Mouse (Mus musculus) MEL (cell line): Measurements from ENCODE around the gene Bmp6. TPM values are rescaled to one million over a fixed set of nuclear protein-coding genes. Genes with fewer than 3 reads are reported as not detected.

Experiments used
- DNase-seq: peaks from one replicate; pipeline ENCODE4 v3.0.0; 2011; ENCODE audit warnings: low read depth, low spot score
- H3K27ac ChIP-seq: 2 replicates; pipeline ENCODE4 v1.5.1; 2012; ENCODE audit warnings: low read depth, mild to moderate bottlenecking, control low read depth, low read length, moderate library complexity; ENCODE audit not compliant: control insufficient read depth
- H3K27me3 ChIP-seq, 2 experiments: fragments of 150-350 bp in 1 of 2; sonication (generic) in 1 of 2; 2 replicates each; pipeline ENCODE4 v1.6.1; 2012; ENCODE audit warnings: low read length in 2 of 2, mild to moderate bottlenecking in 2 of 2, improper control_type of control experiment in 1 of 2, moderate library complexity in 1 of 2; ENCODE audit not compliant: insufficient read depth in 2 of 2, control insufficient read depth in 1 of 2
- H3K36me3 ChIP-seq, 2 experiments: 2 replicates each; pipeline ENCODE4 v1.6.1; 2012 to 2014; ENCODE audit warnings: low read length in 2 of 2, improper control_type of control experiment in 1 of 2, inconsistent platforms in 1 of 2, mild to moderate bottlenecking in 1 of 2; ENCODE audit not compliant: insufficient read depth in 2 of 2, control insufficient read depth in 1 of 2
- H3K4me1 ChIP-seq, 2 experiments: fragments of 150-350 bp in 1 of 2; sonication (generic) in 1 of 2; 2 replicates each; pipeline ENCODE4 v1.6.1; 2012; ENCODE audit warnings: low read length in 2 of 2, improper control_type of control experiment in 1 of 2, mild to moderate bottlenecking in 1 of 2; ENCODE audit not compliant: insufficient read depth in 2 of 2, control insufficient read depth in 1 of 2
- H3K4me3 ChIP-seq, 2 experiments: fragments of 150-350 bp in 1 of 2; sonication (generic) in 1 of 2; 2 replicates each; pipeline ENCODE4 v1.5.1; 2012; ENCODE audit warnings: low read depth in 2 of 2, low read length in 2 of 2, mild to moderate bottlenecking in 2 of 2, moderate library complexity in 2 of 2, control low read depth in 1 of 2, improper control_type of control experiment in 1 of 2; ENCODE audit not compliant: control insufficient read depth in 1 of 2, insufficient read depth in 1 of 2
- H3K79me2 ChIP-seq: 2 replicates; pipeline ENCODE4 v1.6.1; 2012; ENCODE audit warnings: mild to moderate bottlenecking, low read length, moderate library complexity; ENCODE audit not compliant: control insufficient read depth, poor library complexity, insufficient read depth
- H3K9ac ChIP-seq: 2 replicates; pipeline ENCODE4 v1.6.1; 2012; ENCODE audit warnings: low read depth, mild to moderate bottlenecking, control low read depth, low read length, moderate library complexity; ENCODE audit not compliant: control insufficient read depth, poor library complexity, severe bottlenecking
- H3K9me3 ChIP-seq: fragments of 150-350 bp; sonication (generic); replicated peaks from 2 replicates; pipeline ENCODE4 v1.6.1; 2012; ENCODE audit warnings: mild to moderate bottlenecking, low read length, improper control_type of control experiment, moderate library complexity; ENCODE audit not compliant: insufficient read depth
- CTCF ChIP-seq, 3 experiments: IDR thresholded peaks in 2 of 3; conservative IDR thresholded peaks in 1 of 3; 2 replicates each; pipeline ENCODE4 v1.5.1; 2011 to 2012; ENCODE audit warnings: low read length in 3 of 3, low read depth in 2 of 3, mild to moderate bottlenecking in 2 of 3, improper control_type of control experiment in 1 of 3, inconsistent platforms in 1 of 3, mixed read lengths in 1 of 3, moderate library complexity in 1 of 3; ENCODE audit not compliant: control insufficient read depth in 1 of 3, insufficient read depth in 1 of 3, poor library complexity in 1 of 3, severe bottlenecking in 1 of 3
- E2F4 ChIP-seq: IDR thresholded peaks from 2 replicates; pipeline ENCODE4 v1.6.1; 2011; ENCODE audit warnings: low read depth, low read length, improper control_type of control experiment, borderline replicate concordance
- ELF1 ChIP-seq: IDR thresholded peaks from 2 replicates; pipeline ENCODE4 v1.6.1; 2014; ENCODE audit warnings: low read depth, mild to moderate bottlenecking, inconsistent platforms, low read length, improper control_type of control experiment, moderate library complexity
- GABPA ChIP-seq: IDR thresholded peaks from 2 replicates; pipeline ENCODE4 v1.6.1; 2012; ENCODE audit warnings: low read depth, mild to moderate bottlenecking, inconsistent platforms, low read length, improper control_type of control experiment, moderate library complexity
- HCFC1 ChIP-seq: IDR thresholded peaks from 2 replicates; pipeline ENCODE4 v1.6.1; 2012; ENCODE audit warnings: low read depth, mild to moderate bottlenecking, inconsistent platforms, low read length, improper control_type of control experiment, moderate library complexity
- KAT2A ChIP-seq: conservative IDR thresholded peaks from 2 replicates; pipeline ENCODE4 v1.6.1; 2012; ENCODE audit warnings: low read depth, low read length, improper control_type of control experiment, inconsistent platforms
- MAX ChIP-seq: IDR thresholded peaks from 2 replicates; pipeline ENCODE4 v1.6.1; 2011; ENCODE audit warnings: low read length, improper control_type of control experiment
- MXI1 ChIP-seq: IDR thresholded peaks from 2 replicates; pipeline ENCODE4 v1.6.1; 2011; ENCODE audit warnings: mild to moderate bottlenecking, low read depth, low read length, improper control_type of control experiment
- MYC ChIP-seq: IDR thresholded peaks from 2 replicates; pipeline ENCODE4 v1.6.1; 2011; ENCODE audit warnings: low read depth, mild to moderate bottlenecking, low read length, improper control_type of control experiment, moderate library complexity
- NELFE ChIP-seq: IDR thresholded peaks from 2 replicates; pipeline ENCODE4 v1.6.1; 2011; ENCODE audit warnings: low read depth, low read length, improper control_type of control experiment
- POLR2A ChIP-seq, 2 experiments: IDR thresholded peaks; 2 replicates each; pipeline ENCODE4 v1.6.1; 2011 to 2012; ENCODE audit warnings: low read length in 2 of 2, mild to moderate bottlenecking in 2 of 2, control low read depth in 1 of 2, improper control_type of control experiment in 1 of 2, low read depth in 1 of 2, moderate library complexity in 1 of 2; ENCODE audit not compliant: control insufficient read depth in 1 of 2, insufficient read depth in 1 of 2, poor library complexity in 1 of 2
- SIN3A ChIP-seq: IDR thresholded peaks from 2 replicates; pipeline ENCODE4 v1.6.1; 2012; ENCODE audit warnings: low read length, improper control_type of control experiment, inconsistent platforms
- SMC3 ChIP-seq: IDR thresholded peaks from 2 replicates; pipeline ENCODE4 v1.6.1; 2011; ENCODE audit warnings: low read depth, low read length, improper control_type of control experiment
- TAL1 ChIP-seq: IDR thresholded peaks from 2 replicates; pipeline ENCODE4 v1.6.1; 2012; ENCODE audit warnings: mild to moderate bottlenecking, inconsistent platforms, low read length, moderate library complexity, mixed read lengths
- UBTF ChIP-seq: IDR thresholded peaks from 2 replicates; pipeline ENCODE4 v1.6.1; 2012; ENCODE audit warnings: low read depth, mild to moderate bottlenecking, inconsistent platforms, low read length, improper control_type of control experiment, moderate library complexity, borderline replicate concordance; ENCODE audit not compliant: insufficient read depth
- ZC3H11A ChIP-seq: IDR thresholded peaks from 2 replicates; pipeline ENCODE4 v1.6.1; 2012; ENCODE audit warnings: low read depth, mild to moderate bottlenecking, inconsistent platforms, low read length, improper control_type of control experiment
- ZMIZ1 ChIP-seq: IDR thresholded peaks from 2 replicates; pipeline ENCODE4 v1.6.1; 2012; ENCODE audit warnings: low read depth, mild to moderate bottlenecking, inconsistent platforms, low read length, improper control_type of control experiment, moderate library complexity
- polyA plus RNA-seq, 2 experiments: library from polyadenylated mRNA; stranded (reverse) in 1 of 2; unstranded in 1 of 2; fragments of >175 nt in 1 of 2; fragments of >200 nt in 1 of 2; gene quantifications; 2 replicates each; pipeline versions ENCODE4 v1.2.1 to v1.2.4; 2012; ENCODE audit warnings: low replicate concordance in 2 of 2, low read depth in 1 of 2; ENCODE audit not compliant: insufficient read length in 2 of 2, insufficient read depth in 1 of 2, missing spikeins in 1 of 2
- total RNA-seq: library from RNA; depleted of rRNA; stranded (reverse); fragments of 300-350 nt; gene quantifications from 2 replicates; pipeline ENCODE4 v1.2.3, GENCODE M21; 2012

The Bmp6 gene
- total and polyA plus RNA-seq, 3 experiments = not detected

DNA sequence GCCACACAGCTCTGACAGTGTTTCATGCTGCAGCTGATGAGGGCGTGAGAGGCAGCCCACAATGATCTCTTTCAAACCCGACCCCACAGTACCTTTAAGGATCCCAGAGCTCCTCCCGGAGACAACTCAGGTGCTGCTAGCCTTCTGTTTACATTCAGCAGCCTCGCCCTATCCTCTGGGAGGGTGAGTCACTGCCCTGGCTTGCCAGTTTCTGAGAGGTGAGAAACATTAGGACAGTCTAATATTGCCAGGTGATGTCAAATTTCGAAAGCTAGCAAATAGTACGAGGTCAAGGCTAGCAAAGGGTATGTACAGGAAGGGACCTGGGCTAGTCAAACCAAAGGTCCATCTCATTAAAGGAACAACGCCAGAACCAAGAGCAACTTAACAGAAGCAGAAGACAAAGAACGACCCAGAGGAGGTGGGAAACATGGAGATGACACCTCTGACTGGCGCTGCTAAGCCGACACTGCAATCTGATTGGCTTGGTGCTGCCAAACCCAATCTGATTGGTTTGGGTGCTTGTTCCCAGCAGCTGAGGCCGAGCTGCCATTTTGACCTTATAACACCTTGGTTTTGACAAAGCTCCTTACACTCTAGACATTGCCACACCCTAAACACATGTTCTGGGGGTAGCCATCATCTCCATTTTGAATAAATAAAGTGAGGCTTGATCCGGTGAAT is 32.4 kb upstream of the Bmp6 start:
- no peak overlapping the region for H3K9ac ChIP-seq
- no peak for TF ChIP-seq UBTF
- TF ChIP-seq ZC3H11A = no peak
- H3K79me2 ChIP-seq = no peaks in the 10 kb centered on the region
- no peak for DNase-seq
- no peaks in the 10 kb centered on the region for H3K9me3 ChIP-seq
- H3K4me3 ChIP-seq = no peak overlapping the region
- H3K27me3 ChIP-seq = no peaks in the 10 kb centered on the region; a peak in 2 of 4 replicates
- no peaks in the 10 kb centered on the region for H3K4me1 ChIP-seq
- no peaks in the 10 kb centered on the region for H3K36me3 ChIP-seq
- no peak overlapping the region for H3K27ac ChIP-seq

GRCm38 (mm10) chr13:38314590-38314989 is 30.3 kb upstream of the Bmp6 start:
- DNase-seq = no peak
- Histone ChIP-seq H3K79me2 (no peaks in the 10 kb centered on the region), H3K36me3 (no peaks in the 10 kb centered on the region), H3K27me3 (peaks cover 0 to 1% of the 10 kb centered on the region in 2 experiments; a peak in 2 of 4 replicates), H3K9me3 (no peaks in the 10 kb centered on the region), H3K4me1 (no peaks in the 10 kb centered on the region), H3K4me3 (no peak overlapping the region), H3K9ac (no peak overlapping the region), H3K27ac (no peak overlapping the region)
- TF ChIP-seq MXI1 (no peak), MAX (no peak), MYC (no peak), E2F4 (no peak), HCFC1 (no peak), SIN3A (no peak), SMC3 (no peak), KAT2A (no peak), UBTF (no peak), CTCF (IDR thresholded peaks at IDR 0.05 in 2 of 3, conservative IDR thresholded peaks at IDR 0.05 in 1 of 3; ENCODE audit: control insufficient read depth in 1 of 3, insufficient read depth in 1 of 3, low read depth in 2 of 3, low read length in 3 of 3, poor library complexity in 1 of 3, severe bottlenecking in 1 of 3) (no peak), ZMIZ1 (no peak), NELFE (no peak), GABPA (no peak), TAL1 (no peak), POLR2A (IDR thresholded peaks at IDR 0.05; ENCODE audit: control insufficient read depth in 1 of 2, insufficient read depth in 1 of 2, low read depth in 1 of 2, low read length in 2 of 2, poor library complexity in 1 of 2) (no peak), ELF1 (no peak)
